ENCODE assay signal across 20 mouse cellular contexts in the genomic region with DNA sequence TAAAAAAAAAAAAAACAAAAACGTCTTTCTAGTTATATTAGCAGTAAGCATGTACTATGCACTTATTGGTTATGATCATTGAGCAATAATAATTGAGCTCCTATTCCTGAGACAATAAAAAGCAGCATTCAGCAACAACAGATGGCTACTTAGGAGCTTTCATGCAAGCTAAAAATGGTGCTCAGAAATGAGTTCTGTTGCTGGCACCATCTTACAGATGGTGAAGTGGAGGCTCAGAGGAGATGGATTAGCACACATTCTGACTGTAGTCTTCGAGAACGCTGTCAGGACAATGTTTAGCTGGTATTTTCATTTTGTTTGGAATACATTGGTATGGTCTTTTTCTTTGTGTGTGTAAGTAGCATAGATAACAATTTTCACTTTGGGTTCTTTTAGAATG. TPM values are rescaled to one million over a fixed set of nuclear protein-coding genes. Genes with fewer than 3 reads are reported as not detected.
"Had no signal": no experiment of that assay in that cellular context is flagged by ENCODE, and none has a peak within 500 bp of the region (broad histone marks: within the 10 kb centered on the region; RNA-seq: fewer than 3 reads in every experiment).

No protein-coding gene starts in this region.

- ATAC-seq: lung, postnatal 0 days had no signal

- H3K27me3 ChIP-seq: lung, embryonic 15.5 days; megakaryocyte, embryonic 14.5 days; midbrain, embryonic 13.5 days; midbrain, embryonic 15.5 days; neural tube, embryonic 12.5 days; stomach, embryonic 15.5 days had no signal

- H3K9me3 ChIP-seq: lung, embryonic 15.5 days; megakaryocyte, embryonic 14.5 days; midbrain, embryonic 13.5 days; midbrain, embryonic 15.5 days; neural tube, embryonic 12.5 days; stomach, embryonic 15.5 days had no signal

- H3K4me2 ChIP-seq: lung, embryonic 15.5 days; midbrain, embryonic 11.5 days; stomach, embryonic 15.5 days had no signal

- H3K27ac ChIP-seq: lung, embryonic 15.5 days; macrophage; neural tube, embryonic 12.5 days; stomach, embryonic 15.5 days; stomach, postnatal 0 days had no signal

- H3K9ac ChIP-seq: lung, embryonic 15.5 days; midbrain, embryonic 13.5 days; neural tube, embryonic 12.5 days; stomach, embryonic 15.5 days had no signal

- H3K4me3 ChIP-seq: lung, embryonic 15.5 days; megakaryocyte, embryonic 14.5 days; midbrain, embryonic 13.5 days; neural tube, embryonic 12.5 days; stomach, embryonic 15.5 days had no signal

- DNase-seq: lung, adult 2 months; lung, postnatal 14 days; lung, postnatal 36 days; right cerebral cortex, postnatal 14 days; thymus, adult 18-20 months; thymus, postnatal 14 days; thymus, postnatal 36 days had no signal

- H3K4me1 ChIP-seq: megakaryocyte, embryonic 14.5 days had no signal

- H3K36me3 ChIP-seq: lung, embryonic 15.5 days; midbrain, embryonic 13.5 days; neural tube, embryonic 12.5 days; stomach, embryonic 15.5 days had no signal

RNA-seq across cellular contexts. Expression of a gene that starts 20.1 kb away (rescaled TPM):
- total RNA-seq: megakaryocyte progenitor cell, adult 5-6 weeks; monocyte, adult 5-6 weeks; neutrophil, adult 5-6 weeks had no signal
